Mouse (Mus musculus) stomach, embryonic 14.5 days (tissue): ENCODE data around the gene Rnf222. TPM values are rescaled to one million over a fixed set of nuclear protein-coding genes. Genes with fewer than 3 reads are reported as not detected.

Experiments
- ATAC-seq: fragments of 200-750 bp; cut with Nextera tagmentation; 2 replicates; pipeline ENCODE4 v1.8.0; 2017; ENCODE audit warnings: low read depth, moderate TSS enrichment; ENCODE audit not compliant: insufficient number of reproducible peaks, insufficient read depth, low FRiP score
- H3K27ac ChIP-seq: fragments of 300-500 bp; sonication (generic); 2 replicates; pipeline ENCODE4 v1.5.1; 2014; ENCODE audit warnings: mild to moderate bottlenecking, low read length, moderate library complexity, mixed read lengths
- H3K27me3 ChIP-seq: fragments of 300-500 bp; sonication (generic); 2 replicates; pipeline ENCODE4 v1.6.1; 2014; ENCODE audit warnings: low read length, control low read depth, mixed read lengths; ENCODE audit not compliant: control insufficient read depth, insufficient read depth
- H3K36me3 ChIP-seq: fragments of 300-500 bp; sonication (generic); 2 replicates; pipeline ENCODE4 v1.6.1; 2014; ENCODE audit warnings: mild to moderate bottlenecking, control low read depth, low read length, moderate library complexity, mixed read lengths; ENCODE audit not compliant: control insufficient read depth, insufficient read depth
- H3K4me1 ChIP-seq: fragments of 300-500 bp; sonication (generic); 2 replicates; pipeline ENCODE4 v1.6.1; 2014; ENCODE audit warnings: low read length, control low read depth, mixed read lengths; ENCODE audit not compliant: control insufficient read depth, insufficient read depth
- H3K4me2 ChIP-seq: fragments of 300-500 bp; sonication (generic); replicated peaks from 2 replicates; pipeline ENCODE4 v1.6.1; 2014; ENCODE audit warnings: low read depth, low read length, control low read depth
- H3K4me3 ChIP-seq: fragments of 300-500 bp; sonication (generic); 2 replicates; pipeline ENCODE4 v1.5.1; 2014; ENCODE audit warnings: low read depth, low read length, control low read depth
- H3K9ac ChIP-seq: fragments of 300-500 bp; sonication (generic); replicated peaks from 2 replicates; pipeline ENCODE4 v1.6.1; 2014; ENCODE audit warnings: low read depth, mild to moderate bottlenecking, control low read depth, low read length, moderate library complexity, mixed read lengths
- H3K9me3 ChIP-seq: fragments of 300-500 bp; sonication (generic); 2 replicates; pipeline ENCODE4 v1.6.1; 2016; ENCODE audit warnings: low read depth, low read length, control low read depth; ENCODE audit not compliant: control insufficient read depth
- WGBS: fragments of 180-500 bp; shearing (Covaris S2); extraction: QIAGEN DNeasy Blood & Tissue Kit; methylation state at CpG from one replicate; pipeline ENCODE4 v1.1.7; 2014; 5-methylcytosine and 5-hydroxymethylcytosine counted together
- polyA plus RNA-seq: library from polyadenylated mRNA; unstranded; fragments of >200 nt; fragmentation: Nextera tagmentation; extraction: Ambion mirVana; gene quantifications from 2 replicates; pipeline ENCODE4 v1.2.1, GENCODE M21; 2014

Rnf222 gene
- polyA plus RNA-seq, 1 experiment from 2014 or later, result not detected

DNA sequence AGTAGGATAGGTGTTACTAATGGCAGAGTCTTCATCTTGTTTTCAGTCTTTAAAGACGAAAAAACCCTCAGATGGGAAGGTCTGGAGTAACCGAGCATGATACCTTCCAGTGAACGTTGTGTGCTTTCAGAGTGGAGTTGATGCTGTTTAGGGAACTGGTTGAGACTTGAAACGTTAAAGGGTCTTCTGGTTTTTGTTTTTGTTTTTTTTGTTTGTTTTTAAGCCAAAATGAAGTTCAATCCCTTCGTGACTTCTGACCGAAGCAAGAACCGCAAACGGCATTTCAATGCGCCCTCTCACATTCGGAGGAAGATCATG lies 13.7 kb downstream of the Rnf222 start:
- Histone ChIP-seq H3K4me3 (peak overlapping the region; percentile 79), H3K27me3 (no peaks in the 10 kb centered on the region), H3K4me1 (0 out of 2 replicates have a peak, but pooled peaks cover 2% of the 10 kb centered on the region), H3K4me2 (peak overlapping the region; percentile 52), H3K27ac (peak overlapping the region; percentile 95), H3K36me3 (peaks cover 35% of the 10 kb centered on the region), H3K9ac (peak overlapping the region; percentile 87), H3K9me3 (no peaks in the 10 kb centered on the region)
- under 1% methylated on average over 10 of the region's 10 CpGs for WGBS
- ATAC-seq, result no peak

DNA sequence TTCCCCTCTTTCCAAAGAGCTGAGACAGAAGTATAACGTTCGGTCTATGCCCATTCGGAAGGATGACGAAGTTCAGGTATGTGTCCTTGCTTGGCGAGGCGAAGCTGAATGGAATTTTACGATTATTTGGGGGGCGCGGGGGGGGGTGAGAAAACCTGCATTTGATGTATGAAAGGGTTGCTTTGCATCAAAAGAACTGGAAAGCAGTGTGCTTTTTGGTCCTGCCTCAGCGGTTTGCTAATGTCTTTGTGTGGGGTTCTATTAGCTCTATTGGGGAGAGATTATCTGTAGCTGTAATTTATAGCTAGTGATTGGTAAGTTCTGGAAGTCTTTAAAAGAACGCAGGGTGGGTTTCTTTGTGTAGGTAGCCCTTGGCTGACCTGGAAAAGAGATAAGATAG lies 14.0 kb downstream of the Rnf222 start:
- H3K4me3 ChIP-seq, result peak overlapping the region; percentile 79
- 3% methylated on average over 11 of the region's 11 CpGs for WGBS
- H3K36me3 ChIP-seq, result peaks cover 35% of the 10 kb centered on the region
- 0 out of 2 replicates have a peak, but pooled peaks cover 2% of the 10 kb centered on the region for H3K4me1 ChIP-seq
- H3K27ac ChIP-seq, result no peak overlapping the region
- peak overlapping the region; percentile 52 for H3K4me2 ChIP-seq
- no peaks in the 10 kb centered on the region for H3K9me3 ChIP-seq
- no peaks in the 10 kb centered on the region for H3K27me3 ChIP-seq
- peak overlapping the region; percentile 87 for H3K9ac ChIP-seq
- ATAC-seq, result no peak

DNA sequence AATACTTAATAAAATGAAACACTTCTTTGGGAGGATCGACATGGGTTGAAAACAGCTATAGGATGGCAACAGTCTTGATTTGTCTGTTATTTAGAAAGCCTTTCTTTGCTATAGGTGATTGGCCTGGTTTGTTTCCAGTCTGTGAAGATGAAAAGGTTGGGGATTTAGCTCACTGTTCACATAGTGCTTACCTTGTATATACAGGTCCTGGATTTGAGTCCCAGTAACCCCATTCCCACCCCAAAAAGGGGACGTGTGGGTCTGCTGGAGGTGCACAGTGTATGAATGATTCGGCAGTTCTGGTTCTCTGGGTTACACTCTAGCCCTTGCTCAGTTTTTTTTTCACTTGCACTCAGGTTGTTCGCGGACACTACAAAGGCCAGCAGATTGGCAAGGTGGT lies 14.5 kb downstream of the Rnf222 start:
- H3K9me3 ChIP-seq, result no peaks in the 10 kb centered on the region
- H3K9ac ChIP-seq, result no peak overlapping the region; the same call in 1 of the 2 replicates
- no peak overlapping the region for H3K27ac ChIP-seq
- no peaks in the 10 kb centered on the region for H3K27me3 ChIP-seq
- 82% methylated on average over 5 of the region's 5 CpGs for WGBS
- 0 out of 2 replicates have a peak, but pooled peaks cover 2% of the 10 kb centered on the region for H3K4me1 ChIP-seq
- peak overlapping the region; percentile 52 for H3K4me2 ChIP-seq
- H3K36me3 ChIP-seq, result peaks cover 35% of the 10 kb centered on the region
- ATAC-seq, result no peak
- peak overlapping the region; percentile 79 for H3K4me3 ChIP-seq

DNA sequence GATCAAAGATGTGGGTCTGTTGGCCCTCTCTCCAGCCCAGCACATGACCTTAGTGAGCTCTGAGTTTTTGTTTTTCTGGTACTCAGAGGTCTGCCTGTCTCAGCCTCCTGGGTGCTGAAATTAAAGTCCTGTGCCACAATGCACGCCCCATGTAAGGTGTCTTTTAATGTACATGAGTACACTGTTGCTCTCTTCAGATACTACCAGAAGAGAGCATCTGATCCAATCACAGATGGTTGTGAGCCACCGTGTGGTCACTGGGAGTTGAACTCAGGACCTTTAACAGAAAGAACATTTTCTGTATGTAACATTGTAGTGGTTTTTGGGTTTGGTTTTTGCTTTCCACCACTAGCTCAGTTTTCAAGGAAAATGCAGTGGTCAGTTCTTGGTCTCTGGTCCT lies 15.4 kb downstream of the Rnf222 start:
- 89% methylated on average over 2 of the region's 2 CpGs for WGBS
- no peak overlapping the region for H3K4me2 ChIP-seq
- no peak for ATAC-seq

DNA sequence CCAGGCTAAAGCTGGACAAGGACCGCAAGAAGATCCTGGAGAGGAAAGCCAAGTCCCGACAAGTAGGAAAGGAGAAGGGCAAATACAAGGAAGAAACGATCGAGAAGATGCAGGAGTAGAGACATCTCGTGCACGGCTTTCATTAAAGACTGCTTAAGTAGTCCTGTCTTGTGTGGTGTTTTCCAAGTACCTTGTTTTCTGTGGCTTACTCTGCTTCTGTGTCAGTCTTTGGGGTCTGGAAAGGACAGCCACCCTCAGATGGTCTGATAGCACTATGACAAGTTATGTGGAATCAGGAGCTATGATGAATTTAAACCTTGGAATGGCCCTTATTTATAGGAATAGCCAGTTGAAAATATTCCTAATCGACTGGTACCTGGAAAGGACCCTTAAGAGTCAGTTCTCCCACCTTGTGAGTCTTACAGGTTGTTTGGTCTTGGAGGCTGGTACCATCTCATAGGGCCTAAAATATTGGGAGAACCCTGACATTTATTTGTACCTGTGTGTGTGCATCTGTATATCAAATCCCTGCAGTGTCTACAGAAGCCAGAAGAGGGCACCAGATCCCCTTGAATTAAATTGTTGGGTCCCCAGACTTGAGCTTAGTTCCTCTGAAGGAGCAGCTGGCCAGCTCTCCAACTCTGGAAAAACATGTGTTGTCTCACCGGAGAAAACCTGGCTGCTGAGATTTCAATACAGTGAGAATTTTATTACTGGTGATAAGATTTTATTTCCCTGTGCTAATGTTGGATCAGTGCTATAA lies 16.2 kb downstream of the Rnf222 start:
- Histone ChIP-seq H3K4me2 (no peak overlapping the region), H3K4me1 (0 out of 2 replicates have a peak, but pooled peaks cover 2% of the 10 kb centered on the region), H3K4me3 (no peak overlapping the region), H3K27ac (no peak overlapping the region), H3K27me3 (no peaks in the 10 kb centered on the region), H3K36me3 (peaks cover 35% of the 10 kb centered on the region), H3K9me3 (no peaks in the 10 kb centered on the region), H3K9ac (no peak overlapping the region)
- WGBS, result 84% methylated on average over 8 of the region's 8 CpGs
- no peak for ATAC-seq

More for the DNA sequence above, 15.4 kb downstream of the Rnf222 start:
- Histone ChIP-seq H3K9me3 (no peaks in the 10 kb centered on the region), H3K27me3 (no peaks in the 10 kb centered on the region), H3K4me3 (no peak overlapping the region), H3K36me3 (peaks cover 35% of the 10 kb centered on the region), H3K27ac (no peak overlapping the region), H3K9ac (no peak overlapping the region), H3K4me1 (0 out of 2 replicates have a peak, but pooled peaks cover 2% of the 10 kb centered on the region)

DNA sequence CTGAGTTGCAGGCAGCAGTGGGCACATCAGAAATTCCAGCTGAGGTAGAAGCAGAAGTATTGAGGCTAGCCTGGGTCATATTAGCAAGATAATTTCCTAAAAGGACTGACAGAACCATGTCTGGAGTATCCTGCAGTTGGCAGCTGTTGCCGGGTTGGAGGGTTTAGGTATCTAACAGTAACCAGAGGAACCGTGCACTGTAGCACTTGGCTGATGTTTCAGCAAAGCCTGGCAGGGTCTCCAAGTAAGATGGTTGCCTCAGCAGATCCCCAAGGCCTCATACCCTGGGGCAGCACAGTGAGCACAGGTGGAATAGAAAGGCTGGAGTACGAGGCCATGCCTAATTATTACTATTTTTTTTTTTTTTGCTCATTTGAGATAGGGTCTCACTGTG lies 16.8 kb downstream of the Rnf222 start:
- Histone ChIP-seq H3K36me3 (peaks cover 35% of the 10 kb centered on the region), H3K27me3 (no peaks in the 10 kb centered on the region)
- 89% methylated on average over 3 of the region's 3 CpGs for whole genome bisulfite sequencing

DNA sequence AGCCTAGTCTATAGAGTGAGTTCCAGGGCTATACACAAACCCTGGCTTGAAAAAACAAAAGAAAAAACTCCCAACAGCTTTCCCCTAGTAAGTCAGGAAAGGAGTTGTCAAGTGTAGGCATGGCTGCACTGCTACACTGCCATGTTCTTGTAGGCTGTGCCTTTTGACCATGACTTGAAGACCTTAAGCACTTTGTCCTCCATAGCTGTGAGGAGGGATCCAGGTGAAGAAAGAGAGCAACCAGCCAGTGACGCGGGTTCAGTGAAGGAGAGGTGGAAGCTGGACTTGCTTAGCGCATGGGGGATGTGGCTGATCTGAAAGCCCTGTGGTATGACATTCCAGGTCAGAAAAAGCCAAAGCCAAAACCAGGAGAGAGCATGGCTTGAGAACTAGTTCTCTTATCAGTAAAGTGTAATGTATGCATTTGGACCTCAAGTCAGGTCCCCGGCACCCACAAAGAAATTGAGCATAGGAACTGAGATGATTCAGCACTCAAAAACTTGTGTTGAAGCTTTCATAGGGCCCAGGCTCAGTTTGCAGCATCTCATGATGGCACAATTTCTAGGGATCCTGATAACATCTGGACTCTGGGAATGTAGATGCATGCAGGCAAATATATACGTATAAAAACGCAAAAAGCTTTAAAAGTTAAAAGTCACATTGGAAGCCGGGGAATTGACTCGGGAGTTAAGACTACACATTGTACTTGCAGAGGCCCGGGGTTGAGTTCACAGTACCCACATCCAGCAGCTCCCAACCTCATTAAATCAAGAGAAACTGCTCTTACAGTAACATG lies 17.5 kb downstream of the Rnf222 start:
- WGBS, result 85% methylated on average over 9 of the region's 9 CpGs
- H3K27ac ChIP-seq, result no peak overlapping the region

More for the DNA sequence above, 16.8 kb downstream of the Rnf222 start:
- H3K4me3 ChIP-seq, result no peak overlapping the region
- no peak overlapping the region for H3K4me2 ChIP-seq
- H3K27ac ChIP-seq, result no peak overlapping the region
- 0 out of 2 replicates have a peak, but pooled peaks cover 2% of the 10 kb centered on the region for H3K4me1 ChIP-seq
- no peaks in the 10 kb centered on the region for H3K9me3 ChIP-seq
- no peak for ATAC-seq
- no peak overlapping the region for H3K9ac ChIP-seq

DNA sequence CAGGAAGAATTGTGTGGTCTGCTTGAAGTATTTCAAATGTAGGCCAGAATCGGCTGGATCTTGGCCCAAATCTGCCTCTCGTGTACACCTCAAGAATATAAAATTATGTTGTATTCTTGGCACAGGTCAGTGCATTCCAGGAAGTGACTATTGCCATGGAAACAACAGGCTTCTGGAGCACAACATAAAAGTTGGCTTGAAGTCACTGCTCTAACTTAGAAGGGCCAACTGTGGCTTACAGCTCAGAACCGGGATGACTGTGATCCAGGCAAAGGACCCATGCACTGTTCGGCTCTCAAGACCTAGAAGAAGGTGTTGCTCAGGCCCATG lies 18.1 kb downstream of the Rnf222 start:
- H3K27ac ChIP-seq, result no peak overlapping the region
- no peak overlapping the region for H3K4me3 ChIP-seq
- WGBS, result 67% methylated on average over 4 of the region's 4 CpGs
- no peaks in the 10 kb centered on the region for H3K27me3 ChIP-seq
- ATAC-seq, result no peak
- H3K9me3 ChIP-seq, result no peaks in the 10 kb centered on the region
- no peak overlapping the region for H3K4me2 ChIP-seq
- peaks cover 35% of the 10 kb centered on the region for H3K36me3 ChIP-seq
- H3K9ac ChIP-seq, result no peak overlapping the region
- 0 out of 2 replicates have a peak, but pooled peaks cover 2% of the 10 kb centered on the region for H3K4me1 ChIP-seq

More for the DNA sequence above, 17.5 kb downstream of the Rnf222 start:
- Histone ChIP-seq H3K27me3 (no peaks in the 10 kb centered on the region), H3K36me3 (peaks cover 35% of the 10 kb centered on the region), H3K4me3 (no peak overlapping the region), H3K9me3 (no peaks in the 10 kb centered on the region), H3K4me2 (no peak overlapping the region), H3K9ac (no peak overlapping the region), H3K4me1 (0 out of 2 replicates have a peak, but pooled peaks cover 2% of the 10 kb centered on the region)
- ATAC-seq, result no peak
